Mouse (Mus musculus): ENCODE data around the gene Mmp9. TPM values are rescaled to one million over a fixed set of nuclear protein-coding genes. Genes with fewer than 3 reads are reported as not detected.

Gene Mmp9
- polyA plus RNA-seq, 1 experiment = 1.1 TPM

- no peaks in the 10 kb centered on the region for H3K27me3 ChIP-seq (ENCODE audit: control insufficient read depth, insufficient read depth, insufficient read length)
- no peaks in the 10 kb centered on the region for H3K36me3 ChIP-seq (ENCODE audit: control insufficient read depth, insufficient read depth)
- TF ChIP-seq CTCF (IDR thresholded peaks at IDR 0.05; ENCODE audit: control insufficient read depth, insufficient read depth, insufficient read length) = peak; percentile 72
- TF ChIP-seq MYOG (IDR thresholded peaks at IDR 0.05; ENCODE audit: control insufficient read depth, extremely low read depth, insufficient read length) = no peak
- H3ac ChIP-seq (ENCODE audit: control insufficient read depth, insufficient read length, low read depth) = no peak overlapping the region
- no peak overlapping the region for H3K4me3 ChIP-seq (ENCODE audit: insufficient read depth, poor library complexity, severe bottlenecking)
- no peaks in the 10 kb centered on the region for H3K79me3 ChIP-seq (ENCODE audit: low read depth)
- no peaks in the 10 kb centered on the region for H3K79me2 ChIP-seq (ENCODE audit: control insufficient read depth, insufficient read depth)
These were observed 16.3 kb upstream of the Mmp9 start for GRCm38 (mm10) chr2:164924100-164924857.

DNA sequence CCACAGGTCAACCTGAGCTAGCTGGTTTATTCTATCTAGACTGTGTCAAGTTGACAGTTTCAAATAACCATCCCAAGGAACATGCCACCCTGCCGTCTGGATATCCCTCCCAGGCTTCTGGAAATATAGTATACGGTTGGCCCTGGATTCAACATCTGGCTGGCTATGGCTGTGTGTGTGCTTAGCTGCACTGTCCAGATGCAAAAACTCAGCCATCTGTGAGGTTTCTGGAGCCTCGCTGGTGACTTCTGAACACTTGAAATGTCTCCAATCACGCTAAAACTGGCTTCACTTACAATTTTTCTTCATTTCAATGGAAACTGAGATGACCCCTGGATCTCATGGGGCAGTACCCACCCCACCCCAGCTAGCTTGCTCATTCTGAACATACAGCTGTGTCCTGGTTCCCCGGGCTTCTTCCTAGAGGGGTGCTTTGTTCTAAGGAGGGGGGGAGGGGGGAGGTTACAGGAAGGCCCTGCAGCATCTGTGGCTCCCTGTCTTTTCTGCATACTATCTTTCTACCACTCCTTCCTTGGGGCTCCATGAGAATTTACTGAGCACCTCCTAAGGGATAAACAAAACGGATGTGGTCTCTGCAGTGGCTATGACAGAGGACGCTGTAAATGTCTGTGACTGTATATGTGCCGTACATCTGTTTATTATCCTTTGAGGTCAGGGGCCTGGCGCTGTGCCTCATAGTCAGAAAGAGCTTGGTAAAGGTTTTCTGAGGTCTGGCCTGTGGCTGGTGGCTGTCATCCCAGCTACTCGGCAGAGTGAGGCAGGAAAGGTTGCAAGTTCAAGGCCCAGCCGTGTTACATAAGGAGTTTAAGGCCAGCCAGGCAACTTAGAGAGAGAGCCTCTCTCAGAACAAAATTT is 9.6 kb upstream of the Mmp9 start:
- no peaks in the 10 kb centered on the region for H3K36me3 ChIP-seq (ENCODE audit: control insufficient read depth, insufficient read depth)
- H3K79me3 ChIP-seq (ENCODE audit: low read depth) = no peaks in the 10 kb centered on the region
- no peak overlapping the region for H3K4me3 ChIP-seq (ENCODE audit: insufficient read depth, poor library complexity, severe bottlenecking)
- TF ChIP-seq FOSL1 (IDR thresholded peaks at IDR 0.05; ENCODE audit: insufficient read depth, low read length, poor library complexity, severe bottlenecking) (no peak), CEBPB (IDR thresholded peaks at IDR 0.05; ENCODE audit: low read depth) (no peak), MYOD1 (IDR thresholded peaks at IDR 0.05; ENCODE audit: control insufficient read depth, insufficient read length, low read depth) (no peak), USF1 (IDR thresholded peaks at IDR 0.05; ENCODE audit: low read depth) (no peak), MYOG (IDR thresholded peaks at IDR 0.05; ENCODE audit: control insufficient read depth, extremely low read depth, insufficient read length) (no peak), MAX (IDR thresholded peaks at IDR 0.05) (no peak), CTCF (IDR thresholded peaks at IDR 0.05; ENCODE audit: control insufficient read depth, insufficient read depth, insufficient read length) (no peak)
- no peaks in the 10 kb centered on the region for H3K27me3 ChIP-seq (ENCODE audit: control insufficient read depth, insufficient read depth, insufficient read length)
- H3ac ChIP-seq (ENCODE audit: control insufficient read depth, insufficient read length, low read depth) = no peak overlapping the region
- no peaks in the 10 kb centered on the region for H3K79me2 ChIP-seq (ENCODE audit: control insufficient read depth, insufficient read depth)

- TF ChIP-seq USF1 (IDR thresholded peaks at IDR 0.05; ENCODE audit: low read depth) (no peak), MYOG (IDR thresholded peaks at IDR 0.05; ENCODE audit: control insufficient read depth, extremely low read depth, insufficient read length) (no peak), MYOD1 (IDR thresholded peaks at IDR 0.05; ENCODE audit: control insufficient read depth, insufficient read length, low read depth) (no peak), CTCF (IDR thresholded peaks at IDR 0.05; ENCODE audit: control insufficient read depth, insufficient read depth, insufficient read length) (no peak), FOSL1 (IDR thresholded peaks at IDR 0.05; ENCODE audit: insufficient read depth, low read length, poor library complexity, severe bottlenecking) (no peak), MAX (IDR thresholded peaks at IDR 0.05) (no peak), CEBPB (IDR thresholded peaks at IDR 0.05; ENCODE audit: low read depth) (no peak)
- H3K79me3 ChIP-seq (ENCODE audit: low read depth) = no peaks in the 10 kb centered on the region
- no peak overlapping the region for H3ac ChIP-seq (ENCODE audit: control insufficient read depth, insufficient read length, low read depth)
These were observed 7.0 kb upstream of the Mmp9 start for GRCm38 (mm10) chr2:164933534-164933933.

GRCm38 (mm10) chr2:164935991-164936390 is 4.6 kb upstream of the Mmp9 start:
- H3K27me3 ChIP-seq (ENCODE audit: control insufficient read depth, insufficient read depth, insufficient read length) = no peaks in the 10 kb centered on the region
- H3K79me3 ChIP-seq (ENCODE audit: low read depth) = no peaks in the 10 kb centered on the region
- TF ChIP-seq FOSL1 (IDR thresholded peaks at IDR 0.05; ENCODE audit: insufficient read depth, low read length, poor library complexity, severe bottlenecking) (peak; percentile 7), CEBPB (IDR thresholded peaks at IDR 0.05; ENCODE audit: low read depth) (no peak), CTCF (IDR thresholded peaks at IDR 0.05; ENCODE audit: control insufficient read depth, insufficient read depth, insufficient read length) (no peak), MYOG (IDR thresholded peaks at IDR 0.05; ENCODE audit: control insufficient read depth, extremely low read depth, insufficient read length) (no peak)
- H3K79me2 ChIP-seq (ENCODE audit: control insufficient read depth, insufficient read depth) = no peaks in the 10 kb centered on the region
- H3ac ChIP-seq (ENCODE audit: control insufficient read depth, insufficient read length, low read depth) = no peak overlapping the region
- H3K4me3 ChIP-seq (ENCODE audit: insufficient read depth, poor library complexity, severe bottlenecking) = no peak overlapping the region
- no peaks in the 10 kb centered on the region for H3K36me3 ChIP-seq (ENCODE audit: control insufficient read depth, insufficient read depth)

More at GRCm38 (mm10) chr2:164933534-164933933, 7.0 kb upstream of the Mmp9 start:
- Histone ChIP-seq H3K4me3 (ENCODE audit: insufficient read depth, poor library complexity, severe bottlenecking) (no peak overlapping the region), H3K27me3 (ENCODE audit: control insufficient read depth, insufficient read depth, insufficient read length) (no peaks in the 10 kb centered on the region), H3K79me2 (ENCODE audit: control insufficient read depth, insufficient read depth) (no peaks in the 10 kb centered on the region), H3K36me3 (ENCODE audit: control insufficient read depth, insufficient read depth) (no peaks in the 10 kb centered on the region)

- H3ac ChIP-seq (ENCODE audit: control insufficient read depth, insufficient read length, low read depth) = no peak overlapping the region
- no peaks in the 10 kb centered on the region for H3K79me2 ChIP-seq (ENCODE audit: control insufficient read depth, insufficient read depth)
- H3K4me3 ChIP-seq (ENCODE audit: insufficient read depth, poor library complexity, severe bottlenecking) = no peak overlapping the region
- H3K36me3 ChIP-seq (ENCODE audit: control insufficient read depth, insufficient read depth) = no peaks in the 10 kb centered on the region
- H3K79me3 ChIP-seq (ENCODE audit: low read depth) = no peaks in the 10 kb centered on the region
- no peak for TF ChIP-seq USF1 (IDR thresholded peaks at IDR 0.05; ENCODE audit: low read depth)
- H3K27me3 ChIP-seq (ENCODE audit: control insufficient read depth, insufficient read depth, insufficient read length) = no peaks in the 10 kb centered on the region
These were observed 2.2 kb upstream of the Mmp9 start for GRCm38 (mm10) chr2:164938146-164939091.
